ENCODE assay signal across 14 mouse cellular contexts in genomic region chr14:47944595-47944994, GRCm38 (mm10).
"Had no signal": no experiment of that assay in that cellular context is flagged by ENCODE, and none has a peak within 500 bp of the region (broad histone marks: within the 10 kb centered on the region; RNA-seq: fewer than 3 reads in every experiment).

No protein-coding gene starts in this region.

- H3K4me3 ChIP-seq: limb, embryonic 15.5 days; liver, embryonic 12.5 days; midbrain, embryonic 13.5 days; neural tube, embryonic 15.5 days had no signal

- H3K36me3 ChIP-seq: limb, embryonic 15.5 days; liver, embryonic 12.5 days; midbrain, embryonic 13.5 days; neural tube, embryonic 15.5 days had no signal

- ATAC-seq: liver, embryonic 12.5 days; midbrain, embryonic 13.5 days had no signal

- H3K27me3 ChIP-seq: limb, embryonic 15.5 days; liver, embryonic 12.5 days; midbrain, embryonic 13.5 days; neural tube, embryonic 15.5 days had no signal

- DNase-seq: kidney, postnatal 36 days; layer of hippocampus, adult 9-11 months; layer of hippocampus, postnatal 36 days; lung, embryonic 14.5 days; lung, postnatal 14 days; right cerebral cortex, adult 18-20 months; right cerebral cortex, postnatal 4 days; spleen, adult 18-20 months; thymus, adult 18-20 months; thymus, postnatal 14 days had no signal

- H3K9ac ChIP-seq: limb, embryonic 15.5 days; liver, embryonic 12.5 days; lung, embryonic 14.5 days; midbrain, embryonic 13.5 days; neural tube, embryonic 15.5 days had no signal

- H3K9me3 ChIP-seq: limb, embryonic 15.5 days; liver, embryonic 12.5 days; midbrain, embryonic 13.5 days; neural tube, embryonic 15.5 days had no signal

- H3K27ac ChIP-seq: limb, embryonic 15.5 days; liver, embryonic 12.5 days; midbrain, embryonic 13.5 days; neural tube, embryonic 15.5 days had no signal

- H3K4me1 ChIP-seq: limb, embryonic 15.5 days; liver, embryonic 12.5 days had no signal

- H3K4me2 ChIP-seq: limb, embryonic 15.5 days; liver, embryonic 12.5 days; lung, embryonic 14.5 days; midbrain, embryonic 13.5 days; neural tube, embryonic 15.5 days had no signal
